Mouse (Mus musculus): Measurements from ENCODE around the gene Csmd2. TPM values are rescaled to one million over a fixed set of nuclear protein-coding genes. Genes with fewer than 3 reads are reported as not detected.

Csmd2 gene
- total and polyA plus RNA-seq, 2 experiments from 2014 or later = 9.1 to 48.2 TPM

GRCm38 (mm10) chr4:128272501-128272900 is 284.8 kb downstream of the Csmd2 start:
- H3K4me1 ChIP-seq (ENCODE audit: insufficient read depth, low read length) = peaks cover 6% of the 10 kb centered on the region; the same call in 1 of the 2 replicates
- 57% methylated on average over 6 of the region's 6 CpGs for WGBS
- TF ChIP-seq CTCF (IDR thresholded peaks at IDR 0.05) = no peak
- H3K4me2 ChIP-seq (ENCODE audit: low read depth, low read length, poor library complexity, severe bottlenecking) = no peak overlapping the region
- H3K4me3 ChIP-seq (ENCODE audit: low read depth, low read length) = no peak overlapping the region
- ATAC-seq (ENCODE audit: low FRiP score) (0 out of 2 replicates have a peak, but pooled peaks have one; percentile 57), DNase-seq (ENCODE audit: low spot score) (peak; percentile 65)
- H3K27me3 ChIP-seq (ENCODE audit: insufficient read depth, low read length) = no peaks in the 10 kb centered on the region
- no peaks in the 10 kb centered on the region for H3K36me3 ChIP-seq (ENCODE audit: insufficient read depth, low read length)
- no peak overlapping the region for H3K9ac ChIP-seq (replicated peaks; ENCODE audit: low read length, poor library complexity, severe bottlenecking)
- no peaks in the 10 kb centered on the region for H3K9me3 ChIP-seq (ENCODE audit: low read length)
- no peak overlapping the region for H3K27ac ChIP-seq (ENCODE audit: low read depth, low read length)

DNA sequence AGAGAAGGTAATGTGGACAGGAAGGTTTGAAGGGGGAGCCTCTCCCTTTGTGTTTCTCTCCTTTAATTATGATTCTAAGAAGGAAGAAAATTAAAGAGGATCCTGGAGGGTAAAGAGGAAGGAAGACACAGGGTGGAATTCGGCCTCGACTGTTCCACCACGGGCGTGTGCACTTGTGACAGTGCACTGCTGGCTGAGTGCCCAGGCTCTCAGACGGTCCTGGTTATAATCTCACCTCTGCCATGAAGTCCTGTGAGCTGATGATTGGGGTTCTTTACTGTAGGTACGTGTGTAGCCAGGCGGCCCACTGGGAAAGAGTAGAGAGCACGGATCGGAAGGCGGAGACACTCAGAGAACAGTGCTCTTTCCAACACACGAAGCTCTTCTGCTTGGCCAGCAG is 285.5 kb downstream of the Csmd2 start:
- no peak overlapping the region for H3K9ac ChIP-seq (replicated peaks; ENCODE audit: low read length, poor library complexity, severe bottlenecking)
- peaks cover 6% of the 10 kb centered on the region; the same call in 1 of the 2 replicates for H3K4me1 ChIP-seq (ENCODE audit: insufficient read depth, low read length)
- no peak overlapping the region for H3K4me2 ChIP-seq (ENCODE audit: low read depth, low read length, poor library complexity, severe bottlenecking)
- no peak overlapping the region for H3K27ac ChIP-seq (ENCODE audit: low read depth, low read length)
- H3K4me3 ChIP-seq (ENCODE audit: low read depth, low read length) = no peak overlapping the region
- no peaks in the 10 kb centered on the region; the same call in 1 of the 2 replicates for H3K36me3 ChIP-seq (ENCODE audit: insufficient read depth, low read length)
- H3K27me3 ChIP-seq (ENCODE audit: insufficient read depth, low read length) = no peaks in the 10 kb centered on the region
- no peak for DNase-seq (ENCODE audit: low spot score)
- WGBS = 65% methylated on average over 11 of the region's 11 CpGs
- no peak for ATAC-seq (ENCODE audit: low FRiP score)
- TF ChIP-seq CTCF (IDR thresholded peaks at IDR 0.05) = no peak
- H3K9me3 ChIP-seq (ENCODE audit: low read length) = no peaks in the 10 kb centered on the region

DNA sequence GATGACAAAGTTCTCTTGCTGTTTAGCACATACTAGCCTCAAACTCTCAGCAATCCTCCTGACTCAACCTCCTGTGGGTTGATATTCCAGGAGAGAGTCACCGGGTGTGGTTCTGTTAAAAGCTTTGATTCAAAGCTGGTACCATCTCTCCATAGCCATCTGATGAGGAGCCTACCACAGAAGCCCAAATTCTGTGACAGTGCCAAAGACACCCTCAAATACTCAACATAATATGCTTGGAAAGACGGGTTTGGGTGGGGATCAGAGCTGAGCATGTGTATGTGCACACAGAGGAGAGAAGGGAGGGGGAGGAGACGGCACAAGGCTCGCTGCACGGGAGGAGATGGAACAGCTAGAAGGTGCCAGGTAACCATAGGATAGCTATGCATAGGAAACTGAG is 287.5 kb downstream of the Csmd2 start:
- no peak overlapping the region for H3K27ac ChIP-seq (ENCODE audit: low read depth, low read length)
- TF ChIP-seq CTCF (IDR thresholded peaks at IDR 0.05) = no peak
- ATAC-seq (ENCODE audit: low FRiP score) (no peak), DNase-seq (ENCODE audit: low spot score) (no peak)
- 65% methylated on average over 5 of the region's 5 CpGs for WGBS
- no peak overlapping the region for H3K4me3 ChIP-seq (ENCODE audit: low read depth, low read length)
- peaks cover 5% of the 10 kb centered on the region; the same call in 1 of the 2 replicates for H3K4me1 ChIP-seq (ENCODE audit: insufficient read depth, low read length)
- peaks cover 2% of the 10 kb centered on the region; the same call in 1 of the 2 replicates for H3K36me3 ChIP-seq (ENCODE audit: insufficient read depth, low read length)
- H3K9me3 ChIP-seq (ENCODE audit: low read length) = no peaks in the 10 kb centered on the region
- no peak overlapping the region for H3K4me2 ChIP-seq (ENCODE audit: low read depth, low read length, poor library complexity, severe bottlenecking)
- H3K27me3 ChIP-seq (ENCODE audit: insufficient read depth, low read length) = no peaks in the 10 kb centered on the region
- no peak overlapping the region for H3K9ac ChIP-seq (replicated peaks; ENCODE audit: low read length, poor library complexity, severe bottlenecking)

- H3K27ac ChIP-seq (ENCODE audit: low read depth, low read length) = no peak overlapping the region
- 0 out of 2 replicates have a peak, but pooled peaks cover 3% of the 10 kb centered on the region for H3K4me1 ChIP-seq (ENCODE audit: insufficient read depth, low read length)
- no peak for DNase-seq (ENCODE audit: low spot score)
- H3K27me3 ChIP-seq (ENCODE audit: insufficient read depth, low read length) = no peaks in the 10 kb centered on the region
- no peak overlapping the region for H3K4me3 ChIP-seq (ENCODE audit: low read depth, low read length)
- no peak overlapping the region for H3K4me2 ChIP-seq (ENCODE audit: low read depth, low read length, poor library complexity, severe bottlenecking)
- no peaks in the 10 kb centered on the region for H3K9me3 ChIP-seq (ENCODE audit: low read length)
- no peak for ATAC-seq (ENCODE audit: low FRiP score)
- WGBS = 53% methylated on average over 6 of the region's 6 CpGs
- TF ChIP-seq CTCF (IDR thresholded peaks at IDR 0.05) = no peak
- H3K9ac ChIP-seq (replicated peaks; ENCODE audit: low read length, poor library complexity, severe bottlenecking) = no peak overlapping the region
- peaks cover 2% of the 10 kb centered on the region; the same call in 1 of the 2 replicates for H3K36me3 ChIP-seq (ENCODE audit: insufficient read depth, low read length)
These were observed 287.9 kb downstream of the Csmd2 start for GRCm38 (mm10) chr4:128275586-128275985.

GRCm38 (mm10) chr4:128285009-128285408 is 297.4 kb downstream of the Csmd2 start:
- no peaks in the 10 kb centered on the region for H3K36me3 ChIP-seq (ENCODE audit: insufficient read depth, low read length)
- 80% methylated on average over 1 of the region's 1 CpGs for WGBS

GRCm38 (mm10) chr4:128288095-128288494 is 300.4 kb downstream of the Csmd2 start:
- 0 out of 2 replicates have a peak, but pooled peaks cover 3% of the 10 kb centered on the region for H3K4me1 ChIP-seq (ENCODE audit: insufficient read depth, low read length)
- TF ChIP-seq CTCF (IDR thresholded peaks at IDR 0.05) = no peak
- ATAC-seq (ENCODE audit: low FRiP score) = no peak
- peak; percentile 76 for DNase-seq (ENCODE audit: low spot score)
- H3K9me3 ChIP-seq (ENCODE audit: low read length) = no peaks in the 10 kb centered on the region
- H3K36me3 ChIP-seq (ENCODE audit: insufficient read depth, low read length) = no peaks in the 10 kb centered on the region
- H3K4me3 ChIP-seq (ENCODE audit: low read depth, low read length) = no peak overlapping the region
- 0 out of 2 replicates have a peak overlapping the region, but pooled peaks have one; percentile 32 for H3K27ac ChIP-seq (ENCODE audit: low read depth, low read length)
- no peak overlapping the region for H3K4me2 ChIP-seq (ENCODE audit: low read depth, low read length, poor library complexity, severe bottlenecking)
- H3K9ac ChIP-seq (replicated peaks; ENCODE audit: low read length, poor library complexity, severe bottlenecking) = no peak overlapping the region
- H3K27me3 ChIP-seq (ENCODE audit: insufficient read depth, low read length) = no peaks in the 10 kb centered on the region
- 31% methylated on average over 7 of the region's 7 CpGs for WGBS

More at GRCm38 (mm10) chr4:128285009-128285408, 297.4 kb downstream of the Csmd2 start:
- no peak overlapping the region for H3K27ac ChIP-seq (ENCODE audit: low read depth, low read length)
- no peak overlapping the region for H3K4me2 ChIP-seq (ENCODE audit: low read depth, low read length, poor library complexity, severe bottlenecking)
- H3K9ac ChIP-seq (replicated peaks; ENCODE audit: low read length, poor library complexity, severe bottlenecking) = no peak overlapping the region
- no peak for TF ChIP-seq CTCF (IDR thresholded peaks at IDR 0.05)
- no peaks in the 10 kb centered on the region for H3K9me3 ChIP-seq (ENCODE audit: low read length)
- ATAC-seq (ENCODE audit: low FRiP score) (no peak), DNase-seq (ENCODE audit: low spot score) (no peak)
- no peaks in the 10 kb centered on the region for H3K27me3 ChIP-seq (ENCODE audit: insufficient read depth, low read length)
- H3K4me1 ChIP-seq (ENCODE audit: insufficient read depth, low read length) = 0 out of 2 replicates have a peak, but pooled peaks cover 3% of the 10 kb centered on the region
- no peak overlapping the region for H3K4me3 ChIP-seq (ENCODE audit: low read depth, low read length)

Measured in midbrain, postnatal 0 days (tissue).